Mouse (Mus musculus): ENCODE measurements around the gene Ifnar1. TPM values are rescaled to one million over a fixed set of nuclear protein-coding genes. Genes with fewer than 3 reads are reported as not detected.

The Ifnar1 gene
- polyA plus RNA-seq, 1 experiment from 2014 or later: 47.1 TPM

DNA sequence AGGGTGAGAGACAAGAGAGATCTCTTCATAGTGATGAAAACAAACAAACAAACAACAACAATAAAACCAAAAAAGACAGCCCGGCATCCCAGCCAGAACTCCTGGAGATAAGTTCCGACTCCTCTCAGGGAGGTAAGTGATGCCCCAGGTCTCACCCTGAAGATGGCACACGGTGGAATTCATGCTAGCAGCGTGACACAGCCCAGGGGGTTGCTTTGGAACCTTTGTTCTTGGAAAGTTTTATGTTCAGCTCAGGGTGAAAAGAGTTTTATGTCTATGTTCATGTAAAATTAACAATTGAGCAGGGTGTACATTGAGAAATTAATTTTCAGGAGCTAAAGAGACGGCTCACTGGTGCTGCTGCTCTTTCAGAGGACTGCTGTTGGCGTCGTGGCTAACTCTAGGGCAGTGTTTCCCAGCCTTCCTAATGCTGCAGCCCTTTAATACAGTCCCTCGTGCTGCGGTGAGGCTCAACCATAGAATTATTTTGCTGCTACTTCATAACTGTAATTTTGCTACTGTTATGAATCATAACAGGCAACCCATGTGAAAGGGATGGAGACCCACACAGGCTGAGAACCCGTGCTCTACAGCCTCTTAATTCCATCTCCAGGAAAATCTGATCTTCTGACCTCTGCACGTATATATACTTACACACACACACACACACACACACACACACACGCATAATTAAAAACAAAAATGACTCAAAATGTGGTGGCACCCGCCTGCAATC is 19.4 kb upstream of the Ifnar1 start:
- Histone ChIP-seq H3K9me3 (ENCODE audit: control insufficient read depth, low read length) (no peaks in the 10 kb centered on the region), H3K9ac (peak overlapping the region; percentile 75), H3K4me1 (replicated peaks; ENCODE audit: control insufficient read depth, insufficient read depth, low read length) (peaks cover 21% of the 10 kb centered on the region), H3K4me2 (replicated peaks) (peak overlapping the region; percentile 86), H3K36me3 (replicated peaks; ENCODE audit: control insufficient read depth, insufficient read depth) (peaks cover 6% of the 10 kb centered on the region; the same call in 1 of the 2 replicates), H3K4me3 (replicated peaks; ENCODE audit: low read length) (peak overlapping the region; percentile 60), H3K27me3 (ENCODE audit: control insufficient read depth, insufficient read depth, low read length) (no peaks in the 10 kb centered on the region), H3K27ac (no peak overlapping the region)
- WGBS: 49% methylated on average over 13 of the region's 13 CpGs
- DNase-seq (ENCODE audit: low spot score): no peak
- no peak for ATAC-seq (ENCODE audit: low FRiP score)

DNA sequence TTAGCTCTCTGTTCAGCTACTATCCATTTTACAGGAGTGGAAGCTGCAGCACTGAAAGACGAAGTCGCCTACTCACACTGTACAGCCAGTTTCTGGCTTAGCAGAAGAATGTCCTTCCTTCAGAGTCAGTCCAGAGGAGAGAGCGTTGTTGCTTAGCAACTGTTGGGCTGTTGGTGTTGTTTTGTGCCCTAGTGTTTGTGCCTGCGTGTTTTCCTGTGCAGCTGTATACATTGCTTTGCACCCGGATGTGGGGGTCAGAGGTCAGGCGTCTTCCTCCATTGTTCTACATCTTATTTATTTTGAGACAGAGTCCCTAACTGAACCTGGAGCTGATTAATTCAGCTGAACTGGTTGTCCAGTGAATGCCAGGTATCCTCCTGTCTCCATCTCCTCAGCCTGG is 18.5 kb upstream of the Ifnar1 start:
- H3K9me3 ChIP-seq (ENCODE audit: control insufficient read depth, low read length): no peaks in the 10 kb centered on the region
- H3K27me3 ChIP-seq (ENCODE audit: control insufficient read depth, insufficient read depth, low read length): no peaks in the 10 kb centered on the region
- H3K9ac ChIP-seq: no peak overlapping the region; the same call in 1 of the 2 replicates
- H3K36me3 ChIP-seq (replicated peaks; ENCODE audit: control insufficient read depth, insufficient read depth): peaks cover 6% of the 10 kb centered on the region; the same call in 1 of the 2 replicates
- 33% methylated on average over 6 of the region's 6 CpGs for WGBS
- H3K27ac ChIP-seq: no peak overlapping the region
- H3K4me3 ChIP-seq (replicated peaks; ENCODE audit: low read length): no peak overlapping the region
- peak; percentile 32 for DNase-seq (ENCODE audit: low spot score)
- H3K4me1 ChIP-seq (replicated peaks; ENCODE audit: control insufficient read depth, insufficient read depth, low read length): peaks cover 21% of the 10 kb centered on the region
- H3K4me2 ChIP-seq (replicated peaks): peak overlapping the region; percentile 86
- no peak for ATAC-seq (ENCODE audit: low FRiP score)

DNA sequence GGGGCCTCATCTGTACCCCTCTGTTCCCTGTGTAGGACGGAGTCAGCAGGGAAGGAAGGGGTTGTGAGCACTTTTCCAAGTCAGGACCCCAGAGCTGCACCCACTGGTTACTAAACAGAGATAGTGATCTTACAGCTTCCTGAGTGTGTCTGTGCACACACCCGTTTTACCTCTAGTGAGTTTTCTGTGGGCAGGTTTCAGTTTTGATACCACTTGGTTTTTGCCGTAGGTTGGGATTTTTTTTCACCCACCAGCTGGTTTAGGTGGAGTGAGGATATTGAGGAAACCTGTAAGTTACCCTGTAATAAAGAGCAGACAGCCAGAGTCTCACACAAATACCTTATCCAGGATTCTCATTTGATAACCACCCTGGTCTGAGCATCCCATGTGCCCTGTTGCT is 14.6 kb upstream of the Ifnar1 start:
- 89% methylated on average over 3 of the region's 3 CpGs for WGBS
- ATAC-seq (ENCODE audit: low FRiP score): no peak

DNA sequence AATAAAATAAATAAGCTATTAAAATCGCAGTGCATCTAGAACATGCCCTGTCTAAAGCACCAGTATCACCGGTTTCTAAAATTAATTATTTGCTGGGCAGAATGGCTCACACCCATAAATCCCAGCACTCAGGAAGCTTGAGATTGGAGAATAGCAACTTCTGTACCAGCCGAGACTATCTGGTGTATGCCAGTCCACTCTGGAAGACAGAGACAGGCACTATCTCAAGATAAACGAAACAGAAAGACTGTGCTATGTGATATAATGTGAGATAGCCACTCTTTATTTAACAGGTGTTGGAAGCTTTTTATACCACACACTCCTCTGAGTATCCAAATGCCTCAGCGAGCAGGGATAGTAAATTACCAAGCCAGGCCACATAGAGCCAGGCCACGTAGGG is 13.6 kb upstream of the Ifnar1 start:
- no peaks in the 10 kb centered on the region for H3K9me3 ChIP-seq (ENCODE audit: control insufficient read depth, low read length)
- ATAC-seq (ENCODE audit: low FRiP score) (no peak), DNase-seq (ENCODE audit: low spot score) (no peak)
- peaks cover 6% of the 10 kb centered on the region; the same call in 1 of the 2 replicates for H3K36me3 ChIP-seq (replicated peaks; ENCODE audit: control insufficient read depth, insufficient read depth)
- H3K27ac ChIP-seq: no peak overlapping the region
- no peaks in the 10 kb centered on the region for H3K27me3 ChIP-seq (ENCODE audit: control insufficient read depth, insufficient read depth, low read length)
- no peak overlapping the region for H3K4me3 ChIP-seq (replicated peaks; ENCODE audit: low read length)
- peaks cover 5% of the 10 kb centered on the region for H3K4me1 ChIP-seq (replicated peaks; ENCODE audit: control insufficient read depth, insufficient read depth, low read length)
- H3K9ac ChIP-seq: no peak overlapping the region
- WGBS: 90% methylated on average over 6 of the region's 6 CpGs
- H3K4me2 ChIP-seq (replicated peaks): no peak overlapping the region

More for the DNA sequence above, 14.6 kb upstream of the Ifnar1 start:
- no peak overlapping the region for H3K4me3 ChIP-seq (replicated peaks; ENCODE audit: low read length)
- peaks cover 6% of the 10 kb centered on the region; the same call in 1 of the 2 replicates for H3K36me3 ChIP-seq (replicated peaks; ENCODE audit: control insufficient read depth, insufficient read depth)
- no peak overlapping the region for H3K27ac ChIP-seq
- H3K4me2 ChIP-seq (replicated peaks): no peak overlapping the region
- H3K27me3 ChIP-seq (ENCODE audit: control insufficient read depth, insufficient read depth, low read length): no peaks in the 10 kb centered on the region
- H3K9ac ChIP-seq: no peak overlapping the region
- H3K9me3 ChIP-seq (ENCODE audit: control insufficient read depth, low read length): no peaks in the 10 kb centered on the region
- peaks cover 15% of the 10 kb centered on the region for H3K4me1 ChIP-seq (replicated peaks; ENCODE audit: control insufficient read depth, insufficient read depth, low read length)
- DNase-seq (ENCODE audit: low spot score): no peak

DNA sequence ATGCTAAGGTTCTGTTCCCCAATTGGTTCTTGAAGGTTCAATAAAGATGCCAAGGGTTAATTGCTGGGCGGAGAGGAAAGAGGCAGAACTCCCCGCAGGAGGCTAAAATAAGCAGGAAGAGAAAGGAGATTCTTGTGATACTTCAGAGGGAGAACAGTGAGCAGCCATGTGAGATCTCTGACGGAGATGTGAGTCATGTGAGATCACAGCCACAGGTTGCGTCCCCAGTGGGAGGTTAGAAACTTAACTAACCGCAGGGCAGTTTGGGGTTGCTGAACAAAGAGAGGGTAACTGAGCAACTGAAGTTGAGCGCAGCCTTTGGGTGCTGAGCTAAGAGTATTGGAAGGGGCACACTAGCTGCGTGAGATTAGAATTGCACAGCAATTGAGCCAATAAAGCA is 9.3 kb upstream of the Ifnar1 start:
- Histone ChIP-seq H3K4me3 (replicated peaks; ENCODE audit: low read length) (no peak overlapping the region), H3K9ac (no peak overlapping the region), H3K9me3 (ENCODE audit: control insufficient read depth, low read length) (no peaks in the 10 kb centered on the region), H3K4me2 (replicated peaks) (no peak overlapping the region), H3K27ac (no peak overlapping the region), H3K36me3 (replicated peaks; ENCODE audit: control insufficient read depth, insufficient read depth) (no peaks in the 10 kb centered on the region), H3K27me3 (ENCODE audit: control insufficient read depth, insufficient read depth, low read length) (no peaks in the 10 kb centered on the region), H3K4me1 (replicated peaks; ENCODE audit: control insufficient read depth, insufficient read depth, low read length) (no peaks in the 10 kb centered on the region)
- 58% methylated on average over 7 of the region's 7 CpGs for WGBS
- DNase-seq (ENCODE audit: low spot score) (no peak), ATAC-seq (ENCODE audit: low FRiP score) (no peak)

- no peaks in the 10 kb centered on the region for H3K27me3 ChIP-seq (ENCODE audit: control insufficient read depth, insufficient read depth, low read length)
- no peaks in the 10 kb centered on the region for H3K4me1 ChIP-seq (replicated peaks; ENCODE audit: control insufficient read depth, insufficient read depth, low read length)
- no peaks in the 10 kb centered on the region for H3K9me3 ChIP-seq (ENCODE audit: control insufficient read depth, low read length)
- H3K9ac ChIP-seq: no peak overlapping the region
- no peak overlapping the region for H3K27ac ChIP-seq
- 87% methylated on average over 1 of the region's 1 CpGs for WGBS
- DNase-seq (ENCODE audit: low spot score) (no peak), ATAC-seq (ENCODE audit: low FRiP score) (no peak)
- no peak overlapping the region for H3K4me2 ChIP-seq (replicated peaks)
- H3K36me3 ChIP-seq (replicated peaks; ENCODE audit: control insufficient read depth, insufficient read depth): no peaks in the 10 kb centered on the region
- no peak overlapping the region for H3K4me3 ChIP-seq (replicated peaks; ENCODE audit: low read length)
Observed at GRCm38 (mm10) chr16:91478067-91478466, 7.0 kb upstream of the Ifnar1 start.

DNA sequence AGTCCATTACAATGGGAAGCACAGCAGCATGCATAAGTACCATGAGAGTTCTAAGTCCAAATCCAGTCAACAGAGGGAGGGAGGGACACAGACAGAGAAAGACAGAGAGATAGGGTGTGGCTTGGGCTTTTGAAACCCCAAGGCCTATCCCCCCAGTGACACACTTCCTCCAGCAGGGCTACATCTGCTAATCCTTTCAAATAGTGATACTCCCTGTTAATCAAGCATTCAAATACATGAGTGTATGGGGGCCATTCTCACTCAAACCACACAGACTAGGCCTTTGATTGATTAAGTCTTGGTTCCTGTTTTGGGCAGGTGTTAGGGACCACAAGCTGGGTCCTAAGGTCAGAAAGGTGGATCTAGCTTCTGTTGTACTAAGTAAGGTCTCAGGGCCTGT is 4.5 kb upstream of the Ifnar1 start:
- Histone ChIP-seq H3K27me3 (ENCODE audit: control insufficient read depth, insufficient read depth, low read length) (no peaks in the 10 kb centered on the region), H3K36me3 (replicated peaks; ENCODE audit: control insufficient read depth, insufficient read depth) (no peaks in the 10 kb centered on the region), H3K9ac (no peak overlapping the region), H3K4me1 (replicated peaks; ENCODE audit: control insufficient read depth, insufficient read depth, low read length) (0 out of 2 replicates have a peak, but pooled peaks cover 3% of the 10 kb centered on the region), H3K9me3 (ENCODE audit: control insufficient read depth, low read length) (no peaks in the 10 kb centered on the region), H3K4me3 (replicated peaks; ENCODE audit: low read length) (no peak overlapping the region), H3K4me2 (replicated peaks) (no peak overlapping the region), H3K27ac (no peak overlapping the region)
- DNase-seq (ENCODE audit: low spot score): no peak
- ATAC-seq (ENCODE audit: low FRiP score): no peak

GRCm38 (mm10) chr16:91484387-91484786 is 651 bp upstream of the Ifnar1 start:
- WGBS: 52% methylated on average over 17 of the region's 17 CpGs

DNA sequence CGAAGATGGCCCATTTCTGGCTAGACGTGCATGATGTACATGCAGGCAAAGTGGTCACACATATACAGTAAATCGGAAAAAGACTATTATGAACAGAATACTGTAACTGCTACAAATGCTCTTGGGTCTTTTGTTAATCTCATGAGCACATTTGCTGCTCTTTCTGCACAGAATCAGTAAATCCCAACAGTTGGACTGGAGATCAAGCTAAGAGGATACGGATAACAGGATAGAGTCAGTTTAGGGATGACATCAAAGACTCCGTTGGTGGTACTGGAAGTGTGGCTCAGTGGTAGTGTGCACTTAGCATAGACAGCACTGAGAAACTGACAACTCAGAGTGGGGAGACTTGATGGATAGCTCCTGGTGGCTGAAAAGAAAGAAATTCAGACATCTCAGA is 803 bp downstream of the Ifnar1 start:
- H3K27me3 ChIP-seq (ENCODE audit: control insufficient read depth, insufficient read depth, low read length): no peaks in the 10 kb centered on the region
- WGBS: 37% methylated on average over 5 of the region's 5 CpGs
- peaks cover 17% of the 10 kb centered on the region for H3K36me3 ChIP-seq (replicated peaks; ENCODE audit: control insufficient read depth, insufficient read depth)
- peak overlapping the region; percentile 93 for H3K27ac ChIP-seq
- H3K9ac ChIP-seq: peak overlapping the region; percentile 88
- DNase-seq (ENCODE audit: low spot score): no peak
- no peak for ATAC-seq (ENCODE audit: low FRiP score)
- H3K9me3 ChIP-seq (ENCODE audit: control insufficient read depth, low read length): no peaks in the 10 kb centered on the region
- H3K4me1 ChIP-seq (replicated peaks; ENCODE audit: control insufficient read depth, insufficient read depth, low read length): peaks cover 12% of the 10 kb centered on the region
- H3K4me3 ChIP-seq (replicated peaks; ENCODE audit: low read length): peak overlapping the region; percentile 74
- peak overlapping the region; percentile 83 for H3K4me2 ChIP-seq (replicated peaks)

More at GRCm38 (mm10) chr16:91484387-91484786, 651 bp upstream of the Ifnar1 start:
- Histone ChIP-seq H3K9me3 (ENCODE audit: control insufficient read depth, low read length) (no peaks in the 10 kb centered on the region), H3K4me3 (replicated peaks; ENCODE audit: low read length) (peak overlapping the region; percentile 74), H3K4me1 (replicated peaks; ENCODE audit: control insufficient read depth, insufficient read depth, low read length) (peaks cover 12% of the 10 kb centered on the region), H3K4me2 (replicated peaks) (peak overlapping the region; percentile 83), H3K27me3 (ENCODE audit: control insufficient read depth, insufficient read depth, low read length) (no peaks in the 10 kb centered on the region), H3K27ac (peak overlapping the region; percentile 93), H3K36me3 (replicated peaks; ENCODE audit: control insufficient read depth, insufficient read depth) (0 out of 2 replicates have a peak, but pooled peaks cover 2% of the 10 kb centered on the region), H3K9ac (peak overlapping the region; percentile 88)
- peak; percentile 19; the same call in 1 of the 2 replicates for ATAC-seq (ENCODE audit: low FRiP score)
- DNase-seq (ENCODE audit: low spot score): no peak
